Mouse (Mus musculus) thymus, adult 2 months (tissue): ENCODE results near the gene Trib2.

Experiments used
- CTCF ChIP-seq: fragments of 200-500 bp; IDR thresholded peaks from 2 replicates; pipeline ENCODE4 v1.5.1; 2012; ENCODE audit warnings: mild to moderate bottlenecking, control low read depth, low read length, moderate library complexity, borderline replicate concordance; ENCODE audit not compliant: control insufficient read depth, poor library complexity, insufficient read depth; ENCODE audit errors: extremely low read depth
- POLR2A ChIP-seq: fragments of 200-500 bp; IDR thresholded peaks from 2 replicates; pipeline ENCODE4 v1.6.1; 2012; ENCODE audit warnings: mild to moderate bottlenecking, low read length, control low read depth, moderate library complexity; ENCODE audit not compliant: control insufficient read depth, poor library complexity, insufficient read depth; ENCODE audit errors: extremely low read depth

DNA sequence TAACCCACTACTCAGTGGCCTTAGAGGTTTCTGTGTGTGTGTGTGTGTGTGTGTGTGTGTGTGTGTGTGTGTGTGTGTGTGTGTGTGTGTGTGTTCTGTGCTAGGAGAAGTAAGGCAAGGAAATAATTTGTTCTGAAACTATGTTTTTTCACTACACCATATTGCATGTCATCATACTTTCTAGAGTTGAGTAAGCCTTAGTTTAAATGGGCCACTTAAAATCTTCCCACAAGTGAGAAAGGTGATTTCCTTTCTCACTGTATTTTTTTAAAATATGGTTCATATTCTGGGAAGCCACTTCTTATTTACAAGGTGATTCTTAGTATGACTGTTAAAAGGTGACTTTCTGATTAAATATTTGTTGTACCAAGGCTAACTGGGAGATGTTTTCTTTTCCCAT lies 4.3 kb upstream of the Trib2 start:
- TF ChIP-seq POLR2A = no peak
- TF ChIP-seq CTCF = no peak
